8 mouse cellular contexts compared by ENCODE assay signal in genomic region chr11:99041051-99041729, GRCm38 (mm10). TPM values are rescaled to one million over a fixed set of nuclear protein-coding genes. Genes with fewer than 3 reads are reported as not detected.
DNase-seq lines count a peak whose midpoint lies in the region; TF ChIP-seq lines count a peak whose summit lies in the region.

Igfbp4 (plus strand) TSS chr11:99041244.

- no peaks in the 10 kb centered on the region for H3K9me3 ChIP-seq in limb, embryonic 10.5 days (replicated peaks)

- intact Hi-C loops in gastrocnemius, postnatal 36 days (cut with DNase I), result loop anchor here (5.0 kb wide), 1 partner anchor 86 kb away; no protein-coding TSS in a partner anchor

- peak within 1 kb of the TSS; percentile 70 for H3K4me3 ChIP-seq in layer of hippocampus, adult 2 months
- H3K4me3 ChIP-seq in limb, embryonic 10.5 days, result peak within 1 kb of the TSS; percentile 89
- H3K4me3 ChIP-seq in small intestine, adult 2 months (ENCODE audit: low read depth, low read length), result peak within 1 kb of the TSS; percentile 79

- no peak for TF ChIP-seq POLR2A in small intestine, adult 2 months (IDR thresholded peaks at IDR 0.05; ENCODE audit: low read depth, low read length)

- peak within 1 kb of the TSS; percentile 84 for H3K27ac ChIP-seq in layer of hippocampus, adult 2 months
- peak within 1 kb of the TSS; percentile 97 for H3K27ac ChIP-seq in limb, embryonic 10.5 days
- peak within 1 kb of the TSS; percentile 71 for H3K27ac ChIP-seq in small intestine, adult 2 months (ENCODE audit: insufficient read depth, low read depth, low read length)

- no peak for DNase-seq in layer of hippocampus, adult 2 months (ENCODE audit: low spot score in 2 of 2)
- no peak for DNase-seq in layer of hippocampus, adult 9-11 months
- DNase-seq in embryo, embryonic 10.5 days (ENCODE audit: low spot score), result peak; percentile 90
- peak; percentile 61 to 64 for DNase-seq in gastrocnemius, postnatal 36 days
- peak; percentile 47 for DNase-seq in induced T-regulatory cell, adult 2 months (ENCODE audit: low read depth)
- DNase-seq in limb, embryonic 10.5 days (ENCODE audit: low spot score), result peak; percentile 90
- DNase-seq in mesoderm, embryonic 11.5 days (ENCODE audit: low read depth, low spot score), result peak; percentile 83

- TF ChIP-seq CTCF in layer of hippocampus, adult 2 months (conservative IDR thresholded peaks at IDR 0.05), result peak; percentile 55
- TF ChIP-seq CTCF in small intestine, adult 2 months (IDR thresholded peaks at IDR 0.05; ENCODE audit: extremely low read depth, insufficient read length, insufficient replicate concordance, low read depth, low read length), result no peak

- H3K36me3 ChIP-seq in limb, embryonic 10.5 days, result peaks cover 36% of the 10 kb centered on the region
- no peaks in the 10 kb centered on the region for H3K36me3 ChIP-seq in small intestine, adult 2 months (ENCODE audit: control insufficient read depth, insufficient read depth, low read length)

- peaks cover 71% of the 10 kb centered on the region for H3K4me1 ChIP-seq in limb, embryonic 10.5 days
- H3K4me1 ChIP-seq in small intestine, adult 2 months (ENCODE audit: control insufficient read depth, insufficient read depth, insufficient read length, low read length), result peaks cover 22% of the 10 kb centered on the region

- no peaks in the 10 kb centered on the region for H3K27me3 ChIP-seq in limb, embryonic 10.5 days (ENCODE audit: low read depth, poor library complexity, severe bottlenecking)
- 0 out of 2 replicates have a peak, but pooled peaks cover 3% of the 10 kb centered on the region for H3K27me3 ChIP-seq in small intestine, adult 2 months (ENCODE audit: control insufficient read depth, insufficient read depth, low read length)

- under 1% methylated on average over 63 of the region's 63 CpGs for WGBS in limb, embryonic 10.5 days
- WGBS in small intestine, adult 2 months, result under 1% methylated on average over 62 of the region's 63 CpGs

RNA-seq across cellular contexts. Expression of gene Igfbp4, which starts in this region (rescaled TPM):
- total RNA-seq in layer of hippocampus, adult 2 months (2021), result 10 to 100 TPM; 69.4 to 71.9 TPM
- 10 to 100 TPM; 32.0 to 41.9 TPM for total RNA-seq in gastrocnemius, postnatal 36 days (2021)
- polyA plus RNA-seq in limb, embryonic 10.5 days (2016; fragmentation: Nextera tagmentation; extraction: Ambion mirVana), result 899 and 1,008 TPM in 2 replicates
- 71.6 and 78.1 TPM in 2 replicates for polyA plus RNA-seq in small intestine, adult 2 months (2012; rRNA removed)

Comparison
In these comparisons a context has a peak if more than half of its experiments do, and no peak if none do; other contexts are left out.
1. RNA of gene Igfbp4 (polyA plus RNA-seq): 899 to 1,008 TPM in limb, embryonic 10.5 days; 71.6 to 78.1 TPM in small intestine, adult 2 months; every median in the first group is over 10 times any median in the second.
2. DNase-seq: peak in embryo, embryonic 10.5 days (single experiment), gastrocnemius, postnatal 36 days (2 of 2), induced T-regulatory cell, adult 2 months (single experiment), limb, embryonic 10.5 days (single experiment) and mesoderm, embryonic 11.5 days (single experiment); none in layer of hippocampus, adult 2 months (0 of 2) and layer of hippocampus, adult 9-11 months (single experiment).
3. Peak in every context shown above with its lines, with median percentiles within 50 percentile points of each other: H3K27ac ChIP-seq and H3K4me3 ChIP-seq.